Mouse (Mus musculus): ENCODE results near the gene Spata31d1d.

GRCm38 (mm10) chr13:59689313-59689712 lies 42.2 kb downstream of the Spata31d1d start:
- no peak for TF ChIP-seq CTCF (conservative IDR thresholded peaks at IDR 0.05 in 1 of 2, IDR thresholded peaks at IDR 0.05 in 1 of 2; ENCODE audit: low read depth in 2 of 2, low read length in 2 of 2)
- TF ChIP-seq MYC (IDR thresholded peaks at IDR 0.05; ENCODE audit: low read depth, low read length) = no peak
- no peak for TF ChIP-seq ETS1 (conservative IDR thresholded peaks at IDR 0.05; ENCODE audit: low read depth, low read length)
- no peak for TF ChIP-seq SMC3 (IDR thresholded peaks at IDR 0.05; ENCODE audit: low read depth, low read length)
- TF ChIP-seq JUND (conservative IDR thresholded peaks at IDR 0.05; ENCODE audit: low read depth, low read length) = no peak
- TF ChIP-seq EP300 (IDR thresholded peaks at IDR 0.05; ENCODE audit: low read length) = no peak
- no peak for TF ChIP-seq POLR2A (IDR thresholded peaks at IDR 0.05; ENCODE audit: low read depth, low read length)
- TF ChIP-seq SIN3A (IDR thresholded peaks at IDR 0.05; ENCODE audit: low read length) = no peak
- no peak for TF ChIP-seq TBP (conservative IDR thresholded peaks at IDR 0.05; ENCODE audit: low read depth, low read length)
- no peak for TF ChIP-seq ZMIZ1 (IDR thresholded peaks at IDR 0.05; ENCODE audit: low read depth, low read length)
- TF ChIP-seq ZNF384 (IDR thresholded peaks at IDR 0.05; ENCODE audit: low read depth, low read length) = no peak
- TF ChIP-seq MAX (IDR thresholded peaks at IDR 0.05; ENCODE audit: low read length) = no peak
- no peak for TF ChIP-seq ZC3H11A (IDR thresholded peaks at IDR 0.05; ENCODE audit: low read depth, low read length)
